ENCODE assay signal across 8 mouse cellular contexts in genomic region chr7:27592934-27593645, GRCm38 (mm10). TPM values are rescaled to one million over a fixed set of nuclear protein-coding genes. Genes with fewer than 3 reads are reported as not detected.
A peak's percentile ranks its signal among the peaks of the same experiment; 100 is the strongest.
DNase-seq lines count a peak whose midpoint lies in the region; ATAC-seq and TF ChIP-seq lines count a peak whose summit lies in the region.

No protein-coding gene starts in this region.

- no peaks in the 10 kb centered on the region for H3K9me3 ChIP-seq in forebrain, embryonic 16.5 days (ENCODE audit: control insufficient read depth, low read length)
- H3K9me3 ChIP-seq in lung, postnatal 0 days (ENCODE audit: low read length), result no peaks in the 10 kb centered on the region

- peak overlapping the region; percentile 99 for H3K27ac ChIP-seq in thymus, adult 2 months (ENCODE audit: control insufficient read depth, insufficient read depth, low read length)
- H3K27ac ChIP-seq in forebrain, embryonic 16.5 days (ENCODE audit: low read length), result no peak overlapping the region
- peak overlapping the region; percentile 96 for H3K27ac ChIP-seq in lung, postnatal 0 days (ENCODE audit: low read length)

- WGBS in thymus, adult 2 months, result 75% methylated on average over 12 of the region's 12 CpGs
- 74% methylated on average over 12 of the region's 12 CpGs for WGBS in forebrain, embryonic 16.5 days
- 44% methylated on average over 12 of the region's 12 CpGs for whole genome bisulfite sequencing in lung, postnatal 0 days

- H3K4me1 ChIP-seq in thymus, adult 2 months (replicated peaks; ENCODE audit: control insufficient read depth, insufficient read depth, low read length), result peaks cover 15% of the 10 kb centered on the region
- peaks cover 21% of the 10 kb centered on the region for H3K4me1 ChIP-seq in forebrain, embryonic 16.5 days (replicated peaks; ENCODE audit: control insufficient read depth, insufficient read depth, low read length)
- peaks cover 27% of the 10 kb centered on the region; the same call in 1 of the 2 replicates for H3K4me1 ChIP-seq in lung, postnatal 0 days (ENCODE audit: insufficient read depth, low read depth, low read length)

- DNase-seq in thymus, adult 2 months, result no peak
- no peak for DNase-seq in thymus, adult 18-20 months
- peak; percentile 69 to 75 for DNase-seq in kidney, adult 8-10 months
- peak; percentile 88 for DNase-seq in lung, postnatal 0 days (ENCODE audit: low spot score)
- DNase-seq in gastrocnemius, postnatal 36 days, result no peak
- no peak for DNase-seq in right cerebral cortex, postnatal 14 days
- no peak for DNase-seq in spleen, postnatal 14 days (ENCODE audit: low spot score in 2 of 2)

- peak overlapping the region; percentile 93 for H3K9ac ChIP-seq in forebrain, embryonic 16.5 days (replicated peaks; ENCODE audit: low read depth, low read length)
- H3K9ac ChIP-seq in lung, postnatal 0 days (replicated peaks; ENCODE audit: low read depth), result peak overlapping the region; percentile 88; the same call in 1 of the 2 replicates

- ATAC-seq in forebrain, embryonic 16.5 days, result no peak
- peak; percentile 45 for ATAC-seq in lung, postnatal 0 days

- no peak for TF ChIP-seq POLR2A in thymus, adult 2 months (IDR thresholded peaks at IDR 0.05; ENCODE audit: control insufficient read depth, extremely low read depth, insufficient read depth, low read length, poor library complexity)

- peak overlapping the region; percentile 86 for H3K4me3 ChIP-seq in thymus, adult 2 months (ENCODE audit: control insufficient read depth, insufficient read depth, low read length)
- H3K4me3 ChIP-seq in forebrain, embryonic 16.5 days (replicated peaks; ENCODE audit: low read length), result peak overlapping the region; percentile 84
- peak overlapping the region; percentile 79; the same call in 1 of the 2 replicates for H3K4me3 ChIP-seq in lung, postnatal 0 days (ENCODE audit: low read depth, low read length)

- no peak for TF ChIP-seq CTCF in thymus, adult 2 months (IDR thresholded peaks at IDR 0.05; ENCODE audit: borderline replicate concordance, control insufficient read depth, extremely low read depth, insufficient read depth, low read length, poor library complexity)
- no peak for TF ChIP-seq CTCF in lung, postnatal 0 days (IDR thresholded peaks at IDR 0.05)

- TF ChIP-seq EP300 in lung, postnatal 0 days (IDR thresholded peaks at IDR 0.05), result 0 out of 2 replicates have a peak, but pooled peaks have one; percentile 44

- H3K36me3 ChIP-seq in thymus, adult 2 months (ENCODE audit: control insufficient read depth, insufficient read depth, low read length), result no peaks in the 10 kb centered on the region
- no peaks in the 10 kb centered on the region for H3K36me3 ChIP-seq in forebrain, embryonic 16.5 days (ENCODE audit: control insufficient read depth, insufficient read depth)
- no peaks in the 10 kb centered on the region for H3K36me3 ChIP-seq in lung, postnatal 0 days (ENCODE audit: insufficient read depth, low read length)

- no peaks in the 10 kb centered on the region for H3K27me3 ChIP-seq in thymus, adult 2 months (ENCODE audit: control insufficient read depth, insufficient read depth, low read length)
- no peaks in the 10 kb centered on the region for H3K27me3 ChIP-seq in forebrain, embryonic 16.5 days (replicated peaks; ENCODE audit: control insufficient read depth, insufficient read depth, low read length)
- H3K27me3 ChIP-seq in lung, postnatal 0 days (replicated peaks; ENCODE audit: insufficient read depth, low read length), result no peaks in the 10 kb centered on the region

- peak overlapping the region; percentile 77 for H3K4me2 ChIP-seq in forebrain, embryonic 16.5 days (ENCODE audit: low read length)
- peak overlapping the region; percentile 65 for H3K4me2 ChIP-seq in lung, postnatal 0 days (replicated peaks; ENCODE audit: low read depth, low read length)

- intact Hi-C loops in gastrocnemius, postnatal 36 days (cut with DNase I), result no loop called here

RNA-seq across cellular contexts. Expression of gene Akt2, which starts 1.7 kb away (rescaled TPM):
- polyA plus RNA-seq in thymus, adult 2 months (2012; rRNA removed), result 133 and 139 TPM in 2 replicates
- polyA plus RNA-seq in forebrain, embryonic 16.5 days (2015; fragmentation: Nextera tagmentation; extraction: Ambion mirVana), result 83.7 and 99.3 TPM in 2 replicates
- 64.1 and 72.9 TPM in 2 replicates for polyA plus RNA-seq in lung, postnatal 0 days (2015; fragmentation: Nextera tagmentation; extraction: Ambion mirVana)
- total RNA-seq in gastrocnemius, postnatal 36 days (2021), result 100 to 1,000 TPM; 135 to 142 TPM

RNA-seq across cellular contexts. Expression of gene 2310022A10Rik, which starts 40.1 kb away (rescaled TPM):
- 58.0 and 58.1 TPM in 2 replicates for polyA plus RNA-seq in thymus, adult 2 months (2012; rRNA removed)
- polyA plus RNA-seq in forebrain, embryonic 16.5 days (2015; fragmentation: Nextera tagmentation; extraction: Ambion mirVana), result 39.1 and 40.2 TPM in 2 replicates
- polyA plus RNA-seq in lung, postnatal 0 days (2015; fragmentation: Nextera tagmentation; extraction: Ambion mirVana), result 10.5 and 12.3 TPM in 2 replicates
- total RNA-seq in gastrocnemius, postnatal 36 days (2021), result 100 to 1,000 TPM in 1 of 2 experiments, 10 to 100 TPM in 1; 96.8 to 127 TPM

RNA-seq across cellular contexts. Expression of gene Pld3, which starts 40.1 kb away (rescaled TPM):
- 456 and 516 TPM in 2 replicates for polyA plus RNA-seq in thymus, adult 2 months (2012; rRNA removed)
- polyA plus RNA-seq in forebrain, embryonic 16.5 days (2015; fragmentation: Nextera tagmentation; extraction: Ambion mirVana), result 109 and 139 TPM in 2 replicates
- polyA plus RNA-seq in lung, postnatal 0 days (2015; fragmentation: Nextera tagmentation; extraction: Ambion mirVana), result 92.4 and 94.5 TPM in 2 replicates
- total RNA-seq in gastrocnemius, postnatal 36 days (2021), result 10 to 100 TPM; 12.6 to 13.6 TPM

Comparison
In these comparisons a context has a peak if more than half of its experiments do, and no peak if none do; other contexts are left out.
1. DNase-seq: peak in kidney, adult 8-10 months (2 of 2) and lung, postnatal 0 days (single experiment); none in thymus, adult 2 months (single experiment), thymus, adult 18-20 months (0 of 2), gastrocnemius, postnatal 36 days (0 of 2), right cerebral cortex, postnatal 14 days (single experiment) and spleen, postnatal 14 days (0 of 2).
2. Peak in every context shown above with its lines, with median percentiles within 50 percentile points of each other: H3K4me3 ChIP-seq.